Mouse (Mus musculus): ENCODE data around the gene Gna12. TPM values are rescaled to one million over a fixed set of nuclear protein-coding genes. Genes with fewer than 3 reads are reported as not detected.
A peak's percentile ranks its signal among the peaks of the same experiment; 100 is the strongest.

The Gna12 gene
- polyA plus RNA-seq, 1 experiment from 2014 or later = 11.4 TPM

DNA sequence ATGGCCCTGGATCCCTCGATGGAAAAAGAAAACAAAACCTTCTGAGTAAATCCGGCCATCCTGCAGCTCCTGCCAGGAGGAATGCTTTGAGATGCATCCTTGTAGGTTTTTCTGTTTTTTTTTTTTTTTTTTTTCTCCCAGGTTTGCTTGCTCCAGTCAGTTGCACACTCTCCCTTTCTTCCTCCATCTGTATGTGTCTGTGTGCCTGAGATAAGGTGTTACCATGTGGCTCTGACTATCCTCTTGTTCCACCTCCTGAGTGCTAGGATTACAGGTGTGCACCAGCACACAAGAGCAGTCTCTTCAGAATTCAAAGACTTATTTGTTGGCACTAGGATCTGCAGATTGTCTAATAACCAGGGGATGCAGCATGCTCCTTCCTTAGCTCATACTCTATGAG, 23.3 kb downstream of the Gna12 start:
- Histone ChIP-seq H3K9me3 (no peaks in the 10 kb centered on the region), H3K4me3 (no peak overlapping the region), H3K27me3 (replicated peaks; ENCODE audit: low read depth, poor library complexity, severe bottlenecking) (no peaks in the 10 kb centered on the region), H3K27ac (replicated peaks) (no peak overlapping the region), H3K4me1 (peaks cover 17% of the 10 kb centered on the region), H3K36me3 (replicated peaks) (no peaks in the 10 kb centered on the region)
- DNase-seq (ENCODE audit: low spot score) = no peak
- WGBS = 66% methylated on average over 2 of the region's 2 CpGs

DNA sequence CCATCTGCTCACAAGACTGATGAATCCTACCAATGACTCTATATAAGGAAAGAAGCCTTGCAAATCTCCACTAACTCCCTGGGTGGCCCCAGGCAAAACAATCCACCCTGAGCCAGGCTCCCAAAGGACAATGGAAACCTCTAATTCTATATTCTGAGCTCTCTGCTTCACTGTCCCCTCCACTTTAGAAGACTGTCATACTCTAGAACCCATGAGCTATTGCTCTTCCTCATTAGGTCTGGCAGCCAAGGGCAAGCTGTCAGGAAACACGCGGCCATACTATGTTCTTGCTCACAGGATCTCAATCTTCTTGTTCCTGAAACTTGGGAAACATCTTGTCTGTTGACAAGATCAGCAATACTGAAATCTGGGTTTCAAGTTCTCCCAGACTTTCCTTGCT, 24.0 kb downstream of the Gna12 start:
- peaks cover 12% of the 10 kb centered on the region; the same call in 1 of the 2 replicates for H3K4me1 ChIP-seq
- H3K27ac ChIP-seq (replicated peaks) = no peak overlapping the region
- DNase-seq (ENCODE audit: low spot score) = no peak
- 90% methylated on average over 2 of the region's 2 CpGs for WGBS
- H3K9me3 ChIP-seq = no peaks in the 10 kb centered on the region
- no peaks in the 10 kb centered on the region for H3K36me3 ChIP-seq (replicated peaks)
- no peaks in the 10 kb centered on the region for H3K27me3 ChIP-seq (replicated peaks; ENCODE audit: low read depth, poor library complexity, severe bottlenecking)
- no peak overlapping the region for H3K4me3 ChIP-seq

DNA sequence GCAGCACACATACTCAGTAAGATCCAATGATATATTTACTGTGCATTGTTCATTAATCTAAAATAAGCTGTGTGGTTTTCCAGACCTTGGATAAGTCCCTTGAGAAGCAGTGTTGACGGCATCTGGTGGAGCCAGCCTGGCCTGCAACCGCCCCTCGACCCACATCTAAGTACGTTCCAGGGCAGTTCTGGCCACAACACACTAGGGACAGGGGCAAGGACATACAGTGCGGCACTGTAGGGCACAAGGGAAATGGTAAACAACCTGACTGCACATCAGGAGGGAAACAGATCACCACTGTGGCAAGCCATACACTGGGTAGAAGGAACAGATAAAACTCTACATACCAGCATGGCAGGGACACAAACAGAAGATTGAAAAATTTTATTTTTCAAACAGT, 28.4 kb downstream of the Gna12 start:
- 89% methylated on average over 5 of the region's 5 CpGs for WGBS
- Histone ChIP-seq H3K4me1 (peaks cover 25% of the 10 kb centered on the region), H3K4me3 (no peak overlapping the region), H3K27me3 (replicated peaks; ENCODE audit: low read depth, poor library complexity, severe bottlenecking) (no peaks in the 10 kb centered on the region), H3K9me3 (no peaks in the 10 kb centered on the region), H3K27ac (replicated peaks) (no peak overlapping the region), H3K36me3 (replicated peaks) (no peaks in the 10 kb centered on the region; the same call in 1 of the 2 replicates)
- no peak for DNase-seq (ENCODE audit: low spot score)

DNA sequence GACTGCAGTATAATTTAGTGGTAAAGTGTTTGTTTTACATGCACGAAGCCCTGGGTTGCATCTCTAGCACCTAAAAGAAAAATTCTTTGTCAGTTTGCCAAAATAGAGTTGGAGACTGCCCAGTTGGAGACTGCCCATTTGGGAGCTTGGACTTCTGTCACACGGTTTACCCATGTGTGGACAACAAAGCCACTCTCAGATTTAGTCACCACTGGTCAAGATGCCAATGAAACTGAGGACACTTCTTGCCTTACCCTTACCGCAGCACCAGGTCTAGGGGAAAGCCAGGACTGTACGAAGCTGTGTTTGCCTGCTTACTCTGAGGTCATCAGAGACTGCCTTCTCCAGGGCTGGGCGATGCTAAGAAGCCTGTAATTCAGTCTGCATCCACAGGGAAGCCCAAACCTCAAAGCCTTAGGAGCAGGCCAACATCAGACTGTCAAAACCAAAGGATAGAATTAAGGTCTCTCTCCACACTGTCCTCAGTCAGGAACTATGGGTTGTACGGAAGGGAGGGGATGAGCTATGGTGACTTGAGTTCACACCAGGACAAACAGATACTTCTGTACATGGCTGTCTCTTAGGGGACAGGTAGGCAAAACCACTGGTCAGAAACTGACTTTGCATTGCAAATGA, 29.8 kb downstream of the Gna12 start:
- no peak for DNase-seq (ENCODE audit: low spot score)
- Histone ChIP-seq H3K4me1 (peaks cover 21% of the 10 kb centered on the region), H3K4me3 (no peak overlapping the region), H3K27ac (replicated peaks) (no peak overlapping the region), H3K36me3 (replicated peaks) (no peaks in the 10 kb centered on the region; the same call in 1 of the 2 replicates), H3K27me3 (replicated peaks; ENCODE audit: low read depth, poor library complexity, severe bottlenecking) (no peaks in the 10 kb centered on the region), H3K9me3 (no peaks in the 10 kb centered on the region)
- 90% methylated on average over 6 of the region's 6 CpGs for WGBS

DNA sequence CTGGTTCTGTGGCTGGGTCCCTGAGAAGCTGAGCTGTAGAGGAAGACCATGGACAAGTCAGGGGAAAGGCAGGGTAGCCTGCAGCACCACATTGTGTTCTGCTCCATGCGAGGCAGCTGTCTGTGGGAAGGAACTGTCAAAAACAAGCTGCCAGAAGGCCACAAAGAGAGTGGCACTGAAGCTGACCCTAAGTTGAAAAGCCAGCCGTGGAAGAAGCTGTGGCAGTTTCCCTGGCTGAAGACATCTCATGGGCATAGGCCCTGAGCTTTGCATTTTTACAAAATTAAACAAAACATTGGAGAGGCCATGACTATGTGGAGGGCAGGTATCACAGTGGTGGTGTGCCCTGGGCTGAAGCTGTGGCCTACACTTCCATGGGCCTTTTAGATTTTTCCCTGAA, 31.0 kb downstream of the Gna12 start:
- no peaks in the 10 kb centered on the region; the same call in 1 of the 2 replicates for H3K36me3 ChIP-seq (replicated peaks)
- H3K9me3 ChIP-seq = no peaks in the 10 kb centered on the region
- no peaks in the 10 kb centered on the region for H3K27me3 ChIP-seq (replicated peaks; ENCODE audit: low read depth, poor library complexity, severe bottlenecking)
- H3K4me3 ChIP-seq = no peak overlapping the region
- peaks cover 27% of the 10 kb centered on the region for H3K4me1 ChIP-seq
- no peak for DNase-seq (ENCODE audit: low spot score)
- H3K27ac ChIP-seq (replicated peaks) = 0 out of 2 replicates have a peak overlapping the region, but pooled peaks have one; percentile 24
- WGBS = 69% methylated on average over 2 of the region's 2 CpGs

DNA sequence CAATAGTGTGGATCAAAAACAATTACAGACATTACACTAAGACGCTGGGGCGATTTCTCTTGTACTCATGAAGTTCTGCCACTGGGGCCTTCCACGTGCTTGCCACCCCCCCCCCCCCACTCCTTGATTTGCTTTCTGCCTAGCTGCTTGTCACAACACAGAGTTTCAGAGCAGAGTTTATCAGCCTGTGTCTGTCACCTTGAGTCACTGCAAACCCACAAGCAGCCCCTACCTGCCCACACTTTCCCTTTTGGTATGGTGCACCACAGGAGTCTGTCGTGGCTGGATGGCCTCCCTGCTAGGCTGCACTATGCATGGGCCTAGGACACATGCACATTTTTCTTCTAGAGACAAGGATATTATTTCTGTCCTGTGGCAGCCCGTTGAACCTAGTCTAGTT, 31.5 kb downstream of the Gna12 start:
- H3K4me3 ChIP-seq = no peak overlapping the region
- H3K27ac ChIP-seq (replicated peaks) = 0 out of 2 replicates have a peak overlapping the region, but pooled peaks have one; percentile 24
- H3K36me3 ChIP-seq (replicated peaks) = no peaks in the 10 kb centered on the region; the same call in 1 of the 2 replicates
- WGBS = 79% methylated on average over 5 of the region's 5 CpGs
- no peaks in the 10 kb centered on the region for H3K9me3 ChIP-seq
- H3K4me1 ChIP-seq = peaks cover 31% of the 10 kb centered on the region
- no peaks in the 10 kb centered on the region for H3K27me3 ChIP-seq (replicated peaks; ENCODE audit: low read depth, poor library complexity, severe bottlenecking)
- DNase-seq (ENCODE audit: low spot score) = no peak

DNA sequence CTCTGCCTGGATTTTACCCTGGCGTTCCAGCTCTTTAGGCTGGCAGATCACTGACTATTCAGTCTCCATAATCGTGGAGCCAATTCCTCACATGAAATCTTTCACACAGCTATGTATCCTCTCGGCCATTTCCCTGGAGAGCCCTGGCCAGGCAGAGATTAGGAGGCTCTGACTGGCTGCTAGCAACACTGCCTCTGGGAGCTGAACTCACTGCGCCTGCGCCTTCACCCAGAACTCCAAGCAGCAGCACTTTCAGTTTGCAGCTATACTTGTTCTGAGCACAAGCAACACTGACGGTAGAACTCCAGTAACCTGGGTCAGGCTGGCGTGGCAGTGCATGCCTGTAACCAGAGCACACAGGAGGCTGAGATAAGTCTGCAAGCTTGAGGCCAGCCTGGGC, 32.1 kb downstream of the Gna12 start:
- 81% methylated on average over 7 of the region's 7 CpGs for WGBS
- H3K9me3 ChIP-seq = no peaks in the 10 kb centered on the region
- no peak for DNase-seq (ENCODE audit: low spot score)
- no peaks in the 10 kb centered on the region; the same call in 1 of the 2 replicates for H3K36me3 ChIP-seq (replicated peaks)
- H3K27me3 ChIP-seq (replicated peaks; ENCODE audit: low read depth, poor library complexity, severe bottlenecking) = no peaks in the 10 kb centered on the region
- 0 out of 2 replicates have a peak overlapping the region, but pooled peaks have one; percentile 14 for H3K27ac ChIP-seq (replicated peaks)
- peaks cover 33% of the 10 kb centered on the region for H3K4me1 ChIP-seq
- no peak overlapping the region for H3K4me3 ChIP-seq

DNA sequence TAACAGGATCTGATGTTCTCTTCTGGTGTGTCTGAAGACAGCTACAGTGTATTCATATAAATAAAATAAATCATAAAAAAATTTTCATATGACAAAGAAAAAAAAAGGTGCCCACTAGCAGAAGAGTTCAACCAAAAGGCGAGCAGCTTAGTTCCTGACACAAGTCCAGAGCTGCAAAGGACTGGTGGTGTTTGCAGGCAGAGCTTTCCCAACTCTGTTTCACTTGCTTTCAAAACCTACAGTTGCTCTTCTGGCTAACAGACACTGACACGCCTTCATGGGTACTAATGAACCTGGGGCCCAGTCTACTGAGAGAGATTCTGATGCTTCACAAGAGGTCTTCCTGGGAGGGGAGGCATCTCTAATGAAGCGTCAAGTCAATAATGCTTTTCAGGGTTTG, 34.2 kb downstream of the Gna12 start:
- no peaks in the 10 kb centered on the region; the same call in 1 of the 2 replicates for H3K36me3 ChIP-seq (replicated peaks)
- no peaks in the 10 kb centered on the region for H3K9me3 ChIP-seq
- no peak for DNase-seq (ENCODE audit: low spot score)
- no peak overlapping the region for H3K4me3 ChIP-seq
- H3K27ac ChIP-seq (replicated peaks) = no peak overlapping the region
- no peaks in the 10 kb centered on the region for H3K27me3 ChIP-seq (replicated peaks; ENCODE audit: low read depth, poor library complexity, severe bottlenecking)
- H3K4me1 ChIP-seq = peaks cover 50% of the 10 kb centered on the region
- 87% methylated on average over 3 of the region's 3 CpGs for WGBS

DNA sequence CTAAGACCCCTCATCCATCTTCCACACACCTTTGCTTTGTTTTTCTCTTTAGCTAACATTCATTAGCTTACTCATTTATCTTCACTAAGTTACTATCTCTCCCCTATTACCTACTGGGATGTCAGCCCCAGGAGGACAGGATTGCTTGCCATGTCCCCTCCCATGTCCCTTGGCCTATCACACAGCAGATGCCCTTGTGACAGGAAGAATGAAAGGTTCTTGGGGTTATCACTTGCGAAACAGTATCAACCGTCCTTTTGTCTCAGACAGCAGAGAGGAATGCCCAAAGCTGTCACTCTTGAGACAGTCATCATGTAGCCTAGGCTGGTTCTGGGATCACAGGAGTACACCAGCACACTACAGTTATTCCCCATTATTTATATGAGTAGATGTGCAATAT, 35.1 kb downstream of the Gna12 start:
- Histone ChIP-seq H3K27me3 (replicated peaks; ENCODE audit: low read depth, poor library complexity, severe bottlenecking) (no peaks in the 10 kb centered on the region), H3K4me1 (peaks cover 57% of the 10 kb centered on the region), H3K27ac (replicated peaks) (no peak overlapping the region), H3K9me3 (no peaks in the 10 kb centered on the region), H3K36me3 (replicated peaks) (no peaks in the 10 kb centered on the region), H3K4me3 (no peak overlapping the region)
- no peak for DNase-seq (ENCODE audit: low spot score)
- WGBS = 54% methylated on average over 2 of the region's 2 CpGs

DNA sequence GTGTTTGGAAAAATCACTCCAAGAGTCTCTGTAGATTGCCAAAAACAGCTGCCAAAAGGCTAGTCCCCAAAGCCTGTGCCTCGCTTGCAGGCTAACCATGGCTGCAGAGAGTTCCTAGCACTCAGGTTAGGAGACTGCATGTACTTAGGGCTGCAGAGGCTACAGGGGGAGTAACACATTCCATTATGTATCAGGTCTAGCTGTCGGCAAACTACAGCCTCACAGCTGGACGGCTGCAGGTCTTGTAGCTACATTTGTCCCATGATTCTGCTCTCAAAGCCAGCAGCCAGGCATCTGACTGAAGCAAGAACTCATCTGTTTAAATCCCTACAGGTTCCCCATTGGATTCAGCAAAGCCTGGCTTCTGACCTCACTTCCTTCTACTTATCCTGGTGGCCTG, 35.5 kb downstream of the Gna12 start:
- DNase-seq (ENCODE audit: low spot score) = no peak
- peaks cover 57% of the 10 kb centered on the region for H3K4me1 ChIP-seq

DNA sequence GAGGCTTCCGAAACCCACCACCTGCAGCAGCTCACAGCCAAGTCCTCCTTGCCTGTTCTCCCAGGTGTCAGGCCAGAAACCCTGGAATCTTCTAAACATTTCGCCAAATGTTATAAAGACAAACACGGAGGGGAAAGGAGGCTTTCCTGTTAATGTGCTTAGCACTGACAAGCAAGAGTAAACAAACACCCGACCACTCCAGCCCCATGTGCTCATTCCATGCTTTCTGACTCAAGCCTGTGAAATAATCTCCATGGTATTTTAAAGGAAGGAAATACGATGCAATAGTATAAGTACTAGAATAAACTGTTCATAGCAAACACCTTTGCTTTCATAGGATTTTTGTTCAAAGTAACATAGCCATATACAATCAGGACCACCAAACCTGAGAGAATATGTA, 38.0 kb downstream of the Gna12 start:
- no peak for DNase-seq (ENCODE audit: low spot score)
- Histone ChIP-seq H3K4me1 (peaks cover 51% of the 10 kb centered on the region), H3K4me3 (no peak overlapping the region), H3K27me3 (replicated peaks; ENCODE audit: low read depth, poor library complexity, severe bottlenecking) (no peaks in the 10 kb centered on the region), H3K9me3 (no peaks in the 10 kb centered on the region), H3K27ac (replicated peaks) (peak overlapping the region; percentile 81; the same call in 1 of the 2 replicates), H3K36me3 (replicated peaks) (peaks cover 3% of the 10 kb centered on the region; the same call in 1 of the 2 replicates)
- WGBS = 68% methylated on average over 5 of the region's 5 CpGs

More for the DNA sequence above, 35.5 kb downstream of the Gna12 start:
- H3K4me3 ChIP-seq = no peak overlapping the region
- WGBS = 60% methylated on average over 3 of the region's 3 CpGs
- no peaks in the 10 kb centered on the region for H3K9me3 ChIP-seq
- 0 out of 2 replicates have a peak overlapping the region, but pooled peaks have one; percentile 35 for H3K27ac ChIP-seq (replicated peaks)
- H3K27me3 ChIP-seq (replicated peaks; ENCODE audit: low read depth, poor library complexity, severe bottlenecking) = no peaks in the 10 kb centered on the region
- H3K36me3 ChIP-seq (replicated peaks) = 0 out of 2 replicates have a peak, but pooled peaks cover under 1% of the 10 kb centered on the region

DNA sequence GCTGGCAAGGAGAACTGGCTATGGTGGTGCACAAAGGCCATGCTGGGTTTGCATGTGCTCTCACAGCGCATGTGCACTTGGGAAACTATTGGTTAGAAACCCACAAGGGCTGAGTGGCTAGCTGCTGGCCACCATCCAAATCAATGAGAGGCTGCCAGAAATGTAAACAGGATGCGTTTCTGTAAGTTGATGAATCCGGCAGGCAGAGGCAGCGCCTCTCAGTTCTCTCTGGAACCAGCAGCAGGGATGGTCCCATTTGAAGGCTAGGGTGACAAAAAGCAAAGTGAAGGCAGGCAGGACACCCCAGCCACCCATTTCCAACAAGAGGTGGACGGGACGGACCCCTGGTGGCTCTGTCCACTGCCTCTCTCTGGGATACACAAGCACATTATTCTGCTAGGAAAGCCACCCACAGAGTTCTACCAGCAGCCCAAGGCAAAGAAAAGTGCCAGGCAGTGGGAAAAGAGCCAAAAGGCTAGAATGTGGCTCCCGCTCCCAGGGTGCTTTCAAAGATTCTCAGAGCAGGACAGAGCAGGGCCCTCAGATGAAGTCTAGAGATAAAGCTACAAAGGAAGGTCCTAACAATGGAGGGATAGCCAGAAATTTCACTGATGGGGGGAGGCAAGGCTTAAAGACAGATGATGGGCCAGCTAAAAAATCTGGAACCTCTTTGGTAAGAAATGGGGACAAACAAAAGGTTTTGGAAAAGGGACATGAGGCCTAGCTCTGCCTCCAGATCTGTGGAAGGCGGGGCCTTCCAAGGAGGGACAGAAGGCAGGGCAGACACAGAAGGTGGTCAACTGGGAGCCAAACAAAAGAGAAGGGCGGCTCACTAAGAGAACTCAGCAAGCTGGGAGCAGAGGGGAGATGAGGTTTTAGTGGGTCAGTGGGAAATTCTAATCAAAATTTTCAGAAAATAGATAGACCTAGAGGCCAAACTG, 39.0 kb downstream of the Gna12 start:
- peak overlapping the region; percentile 81 for H3K27ac ChIP-seq (replicated peaks)
- no peaks in the 10 kb centered on the region for H3K27me3 ChIP-seq (replicated peaks; ENCODE audit: low read depth, poor library complexity, severe bottlenecking)
- no peak overlapping the region for H3K4me3 ChIP-seq
- DNase-seq (ENCODE audit: low spot score) = no peak
- peaks cover 53% of the 10 kb centered on the region for H3K4me1 ChIP-seq
- H3K36me3 ChIP-seq (replicated peaks) = peaks cover 3% of the 10 kb centered on the region; the same call in 1 of the 2 replicates
- WGBS = 48% methylated on average over 9 of the region's 9 CpGs
- no peaks in the 10 kb centered on the region for H3K9me3 ChIP-seq

Data from embryonic facial prominence, embryonic 10.5 days (tissue).